Mouse (Mus musculus) thymus, adult 2 months (tissue): Measurements from ENCODE around the gene Zfp462. TPM values are rescaled to one million over a fixed set of nuclear protein-coding genes. Genes with fewer than 3 reads are reported as not detected.

ENCODE experiments used
- DNase-seq: peaks from one replicate; pipeline ENCODE4 v3.0.0; 2021
- H3K27ac ChIP-seq: fragments of 200-500 bp; 2 replicates; pipeline ENCODE4 v1.5.1; 2012; ENCODE audit warnings: low read length, control low read depth; ENCODE audit not compliant: control insufficient read depth, insufficient read depth
- H3K27me3 ChIP-seq: fragments of 200-500 bp; 2 replicates; pipeline ENCODE4 v1.6.1; 2012; ENCODE audit warnings: mild to moderate bottlenecking, low read length, moderate library complexity, mixed read lengths; ENCODE audit not compliant: control insufficient read depth, insufficient read depth
- H3K36me3 ChIP-seq: fragments of 200-500 bp; 2 replicates; pipeline ENCODE4 v1.6.1; 2012; ENCODE audit warnings: mild to moderate bottlenecking, low read length, moderate library complexity; ENCODE audit not compliant: control insufficient read depth, insufficient read depth
- H3K4me1 ChIP-seq: fragments of 200-500 bp; replicated peaks from 2 replicates; pipeline ENCODE4 v1.6.1; 2012; ENCODE audit warnings: low read length; ENCODE audit not compliant: control insufficient read depth, insufficient read depth
- H3K4me3 ChIP-seq: fragments of 200-500 bp; 2 replicates; pipeline ENCODE4 v1.5.1; 2012; ENCODE audit warnings: mild to moderate bottlenecking, low read length, control low read depth, moderate library complexity; ENCODE audit not compliant: control insufficient read depth, insufficient read depth
- CTCF ChIP-seq: fragments of 200-500 bp; IDR thresholded peaks from 2 replicates; pipeline ENCODE4 v1.5.1; 2012; ENCODE audit warnings: mild to moderate bottlenecking, control low read depth, low read length, moderate library complexity, borderline replicate concordance; ENCODE audit not compliant: control insufficient read depth, poor library complexity, insufficient read depth; ENCODE audit errors: extremely low read depth
- POLR2A ChIP-seq: fragments of 200-500 bp; IDR thresholded peaks from 2 replicates; pipeline ENCODE4 v1.6.1; 2012; ENCODE audit warnings: mild to moderate bottlenecking, low read length, control low read depth, moderate library complexity; ENCODE audit not compliant: control insufficient read depth, poor library complexity, insufficient read depth; ENCODE audit errors: extremely low read depth
- WGBS: fragments of 180-500 bp; shearing (Covaris S2); methylation state at CpG from one replicate; pipeline ENCODE4 v1.1.7; 2018; 5-methylcytosine and 5-hydroxymethylcytosine counted together
- polyA plus RNA-seq: library from polyadenylated mRNA; depleted of rRNA; stranded (reverse); fragments of >200 nt; gene quantifications from 2 replicates; pipeline ENCODE4 v1.2.3, GENCODE M21; 2012

The Zfp462 gene
- polyA plus RNA-seq, 1 experiment = 1.9 TPM

GRCm38 (mm10) chr4:55005066-55005465, 60.2 kb downstream of the Zfp462 start:
- Histone ChIP-seq H3K27me3 (no peaks in the 10 kb centered on the region), H3K4me3 (no peak overlapping the region), H3K36me3 (no peaks in the 10 kb centered on the region), H3K4me1 (0 out of 2 replicates have a peak, but pooled peaks cover 3% of the 10 kb centered on the region), H3K27ac (no peak overlapping the region)
- no peak for TF ChIP-seq POLR2A
- TF ChIP-seq CTCF = no peak
- WGBS = 85% methylated on average over 4 of the region's 4 CpGs
- DNase-seq = no peak

- H3K27ac ChIP-seq = no peak overlapping the region; the same call in 1 of the 2 replicates
- no peak for DNase-seq
- TF ChIP-seq POLR2A (no peak), CTCF (no peak)
- no peaks in the 10 kb centered on the region for H3K36me3 ChIP-seq
- H3K4me1 ChIP-seq = 0 out of 2 replicates have a peak, but pooled peaks cover 3% of the 10 kb centered on the region
- no peak overlapping the region for H3K4me3 ChIP-seq
- H3K27me3 ChIP-seq = no peaks in the 10 kb centered on the region
- 65% methylated on average over 9 of the region's 9 CpGs for WGBS
Observed at GRCm38 (mm10) chr4:55005521-55005969, 60.7 kb downstream of the Zfp462 start.

- Histone ChIP-seq H3K36me3 (no peaks in the 10 kb centered on the region), H3K4me1 (0 out of 2 replicates have a peak, but pooled peaks cover 3% of the 10 kb centered on the region), H3K4me3 (no peak overlapping the region), H3K27ac (no peak overlapping the region; the same call in 1 of the 2 replicates), H3K27me3 (no peaks in the 10 kb centered on the region)
- WGBS = 91% methylated on average over 1 of the region's 1 CpGs
- DNase-seq = no peak
- no peak for TF ChIP-seq POLR2A
- TF ChIP-seq CTCF = no peak
Observed at GRCm38 (mm10) chr4:55006024-55006423, 61.2 kb downstream of the Zfp462 start.

- DNase-seq = no peak
- Histone ChIP-seq H3K4me1 (0 out of 2 replicates have a peak, but pooled peaks cover 3% of the 10 kb centered on the region), H3K27me3 (no peaks in the 10 kb centered on the region), H3K4me3 (no peak overlapping the region), H3K27ac (no peak overlapping the region), H3K36me3 (no peaks in the 10 kb centered on the region)
- WGBS = 97% methylated on average over 14 of the region's 14 CpGs
- TF ChIP-seq CTCF (no peak), POLR2A (no peak)
Observed at GRCm38 (mm10) chr4:55008616-55009015, 63.8 kb downstream of the Zfp462 start.

GRCm38 (mm10) chr4:55011391-55011790, 66.5 kb downstream of the Zfp462 start:
- Histone ChIP-seq H3K4me1 (no peaks in the 10 kb centered on the region), H3K36me3 (no peaks in the 10 kb centered on the region), H3K27ac (no peak overlapping the region), H3K27me3 (no peaks in the 10 kb centered on the region), H3K4me3 (no peak overlapping the region)
- TF ChIP-seq POLR2A (no peak), CTCF (no peak)
- no peak for DNase-seq
- 96% methylated on average over 12 of the region's 12 CpGs for WGBS

- TF ChIP-seq CTCF = no peak
- TF ChIP-seq POLR2A = no peak
- H3K36me3 ChIP-seq = no peaks in the 10 kb centered on the region
- no peak overlapping the region for H3K4me3 ChIP-seq
- H3K27ac ChIP-seq = no peak overlapping the region
- H3K4me1 ChIP-seq = no peaks in the 10 kb centered on the region
- H3K27me3 ChIP-seq = no peaks in the 10 kb centered on the region
- no peak for DNase-seq
- 84% methylated on average over 16 of the region's 16 CpGs for WGBS
Observed at GRCm38 (mm10) chr4:55013563-55014248, 68.9 kb downstream of the Zfp462 start.
